Mouse (Mus musculus) E14TG2a.4 (cell line): ENCODE measurements around the gene Anxa9.

Experiments used
- H3K27me3 ChIP-seq: 2 replicates; pipeline ENCODE4 v1.6.1; 2014; ENCODE audit warnings: low read length, control low read depth; ENCODE audit not compliant: insufficient read depth
- H3K36me3 ChIP-seq: 2 replicates; pipeline ENCODE4 v1.6.1; 2014; ENCODE audit warnings: low read length, control low read depth; ENCODE audit not compliant: insufficient read depth
- H3K4me1 ChIP-seq: replicated peaks from 2 replicates; pipeline ENCODE4 v1.6.1; 2014; ENCODE audit warnings: low read depth, low read length, control low read depth
- H3K4me3 ChIP-seq: replicated peaks from 2 replicates; pipeline ENCODE4 v1.5.1; 2014; ENCODE audit warnings: mild to moderate bottlenecking, low read length
- H3K9me3 ChIP-seq: 2 replicates; pipeline ENCODE4 v1.6.1; 2014; ENCODE audit warnings: low read length, control low read depth
- CTCF ChIP-seq: conservative IDR thresholded peaks from 2 replicates; pipeline ENCODE4 v1.5.1; 2014; ENCODE audit warnings: low read length
- NANOG ChIP-seq: IDR thresholded peaks from 2 replicates; pipeline ENCODE4 v1.6.1; 2014; ENCODE audit warnings: borderline replicate concordance, low read length, mixed read lengths
- POU5F1 ChIP-seq: IDR thresholded peaks from 2 replicates; pipeline ENCODE4 v1.6.1; 2014; ENCODE audit warnings: low read length, borderline replicate concordance

Gene Anxa9

GRCm38 (mm10) chr3:95274453-95274852 lies 32.5 kb downstream of the Anxa9 start:
- Histone ChIP-seq H3K4me1 (peaks cover 89% of the 10 kb centered on the region), H3K36me3 (peaks cover 32% of the 10 kb centered on the region), H3K27me3 (no peaks in the 10 kb centered on the region), H3K4me3 (no peak overlapping the region), H3K9me3 (no peaks in the 10 kb centered on the region)
- no peak for TF ChIP-seq POU5F1
- TF ChIP-seq CTCF: no peak
- no peak for TF ChIP-seq NANOG

- H3K27me3 ChIP-seq: no peaks in the 10 kb centered on the region
- peaks cover 34% of the 10 kb centered on the region for H3K36me3 ChIP-seq
- H3K9me3 ChIP-seq: no peaks in the 10 kb centered on the region
- peak overlapping the region; percentile 45 for H3K4me3 ChIP-seq
- H3K4me1 ChIP-seq: peaks cover 89% of the 10 kb centered on the region
- TF ChIP-seq CTCF (no peak), POU5F1 (no peak), NANOG (no peak)
These were observed 33.5 kb downstream of the Anxa9 start for GRCm38 (mm10) chr3:95273471-95273870.

DNA sequence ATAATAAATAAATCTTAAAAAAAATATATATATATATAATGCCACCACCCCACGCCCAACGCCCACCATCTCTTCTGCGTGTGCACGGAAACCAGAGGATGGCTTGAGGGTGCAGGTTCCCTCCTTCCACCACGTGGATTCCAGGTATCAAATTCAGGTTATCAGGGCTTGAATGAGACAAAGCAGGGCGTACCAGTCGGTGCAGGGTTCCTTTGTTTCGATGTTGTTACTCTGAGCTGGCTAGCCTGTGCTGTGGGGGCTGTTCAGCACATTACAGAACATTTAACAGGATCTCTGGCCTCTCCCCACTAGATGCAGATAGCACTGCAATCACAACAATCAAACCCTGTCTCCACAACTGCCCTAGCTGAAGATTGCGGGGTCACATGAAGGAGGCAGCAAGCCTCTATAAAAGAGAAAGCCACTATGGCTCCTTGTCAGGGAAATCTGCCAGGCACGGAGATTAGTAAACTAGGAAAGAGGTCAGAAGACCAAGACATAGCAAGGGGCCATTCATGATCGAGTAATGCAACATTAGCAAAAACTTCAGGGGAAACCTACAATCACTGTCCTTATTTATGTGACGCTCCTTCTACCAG lies 36.1 kb downstream of the Anxa9 start:
- TF ChIP-seq NANOG: peak; percentile 54
- no peak for TF ChIP-seq CTCF

DNA sequence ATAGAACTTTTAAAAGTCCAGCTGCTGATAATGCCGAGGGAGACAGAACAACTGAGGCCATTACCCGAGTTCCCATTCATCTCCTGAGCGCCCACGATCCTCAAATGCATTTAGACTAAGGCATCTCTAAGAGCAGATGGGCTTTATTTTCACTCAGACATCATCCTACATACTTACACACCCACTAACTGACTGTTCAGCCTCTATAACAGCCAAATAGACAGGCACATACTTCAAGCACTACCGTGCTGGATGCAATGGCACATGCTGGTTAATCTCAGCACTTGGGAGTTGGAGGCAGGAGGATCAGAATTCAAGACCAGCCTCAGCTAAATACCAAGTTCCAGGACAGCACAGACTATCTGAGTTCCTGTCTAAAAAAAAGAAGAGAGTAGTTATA lies 37.2 kb downstream of the Anxa9 start:
- Histone ChIP-seq H3K4me1 (peaks cover 77% of the 10 kb centered on the region), H3K4me3 (peak overlapping the region; percentile 49), H3K27me3 (no peaks in the 10 kb centered on the region), H3K9me3 (no peaks in the 10 kb centered on the region), H3K36me3 (peaks cover 57% of the 10 kb centered on the region)
- TF ChIP-seq NANOG (no peak), CTCF (no peak), POU5F1 (no peak)

More for the DNA sequence above, 36.1 kb downstream of the Anxa9 start:
- H3K36me3 ChIP-seq: peaks cover 54% of the 10 kb centered on the region
- H3K4me1 ChIP-seq: peaks cover 80% of the 10 kb centered on the region
- peak overlapping the region; percentile 48 for H3K4me3 ChIP-seq
- H3K9me3 ChIP-seq: no peaks in the 10 kb centered on the region
- no peaks in the 10 kb centered on the region for H3K27me3 ChIP-seq

- H3K4me3 ChIP-seq: no peak overlapping the region
These were observed 39.1 kb downstream of the Anxa9 start for GRCm38 (mm10) chr3:95267855-95268254.

GRCm38 (mm10) chr3:95266052-95266451 lies 40.9 kb downstream of the Anxa9 start:
- Histone ChIP-seq H3K9me3 (no peaks in the 10 kb centered on the region), H3K4me1 (peaks cover 64% of the 10 kb centered on the region), H3K36me3 (peaks cover 82% of the 10 kb centered on the region), H3K27me3 (no peaks in the 10 kb centered on the region), H3K4me3 (no peak overlapping the region)
- TF ChIP-seq NANOG: no peak
- no peak for TF ChIP-seq CTCF
- TF ChIP-seq POU5F1: no peak

More at GRCm38 (mm10) chr3:95267855-95268254, 39.1 kb downstream of the Anxa9 start:
- Histone ChIP-seq H3K4me1 (peaks cover 80% of the 10 kb centered on the region), H3K36me3 (peaks cover 72% of the 10 kb centered on the region), H3K9me3 (no peaks in the 10 kb centered on the region), H3K27me3 (no peaks in the 10 kb centered on the region)
- TF ChIP-seq CTCF (no peak), POU5F1 (no peak), NANOG (no peak)

- H3K27me3 ChIP-seq: no peaks in the 10 kb centered on the region
- H3K36me3 ChIP-seq: peaks cover 94% of the 10 kb centered on the region
- H3K9me3 ChIP-seq: no peaks in the 10 kb centered on the region
- no peak overlapping the region for H3K4me3 ChIP-seq
- TF ChIP-seq CTCF (no peak), POU5F1 (no peak), NANOG (no peak)
- H3K4me1 ChIP-seq: peaks cover 61% of the 10 kb centered on the region
These were observed 42.3 kb downstream of the Anxa9 start for GRCm38 (mm10) chr3:95264724-95265123.

DNA sequence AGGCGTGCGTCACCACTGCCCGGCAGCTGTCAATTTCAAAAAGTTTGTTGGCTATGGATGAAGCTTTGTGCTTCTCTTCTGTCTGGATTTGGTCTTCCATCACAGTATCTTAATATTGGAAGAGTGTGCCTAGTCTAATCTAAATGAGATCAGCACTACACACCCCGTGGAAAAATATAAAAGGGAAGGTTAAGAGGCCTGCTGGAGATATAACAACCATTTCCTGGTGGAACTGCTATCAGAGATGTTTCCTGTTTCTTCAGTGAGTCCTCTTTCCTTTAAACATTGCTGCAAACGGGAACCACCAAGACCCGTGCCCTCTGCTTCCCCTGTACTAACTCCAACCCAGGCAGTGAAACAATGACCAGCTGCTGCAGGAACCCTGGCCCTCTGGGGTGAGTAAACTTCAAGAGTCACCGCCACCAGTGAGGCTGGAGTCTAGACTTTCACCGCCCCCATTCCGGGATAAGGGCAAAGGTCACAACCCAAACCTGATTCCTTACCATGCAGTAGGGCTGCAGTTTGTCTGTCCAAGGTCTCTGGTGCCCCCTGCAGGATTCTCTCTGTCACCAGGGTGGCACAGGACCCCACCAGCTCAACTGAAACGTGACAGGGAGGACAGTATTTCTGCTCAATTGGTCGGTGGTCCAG lies 43.8 kb downstream of the Anxa9 start:
- Histone ChIP-seq H3K36me3 (peaks cover 99% of the 10 kb centered on the region), H3K4me1 (peaks cover 52% of the 10 kb centered on the region), H3K4me3 (no peak overlapping the region), H3K27me3 (no peaks in the 10 kb centered on the region), H3K9me3 (no peaks in the 10 kb centered on the region)
- TF ChIP-seq CTCF (peak; percentile 57), NANOG (no peak), POU5F1 (no peak)
